Mouse (Mus musculus) hindbrain, embryonic 13.5 days (tissue): ENCODE measurements around the gene Smim14. TPM values are rescaled to one million over a fixed set of nuclear protein-coding genes. Genes with fewer than 3 reads are reported as not detected.
A peak's percentile ranks its signal among the peaks of the same experiment; 100 is the strongest.

Experiments used
- ATAC-seq: fragments of 200-750 bp; cut with Nextera tagmentation; 2 replicates; pipeline ENCODE4 v1.8.0; 2017; ENCODE audit warnings: moderate TSS enrichment; ENCODE audit not compliant: low FRiP score
- H3K27ac ChIP-seq: fragments of 300-500 bp; sonication (generic); 2 replicates; pipeline ENCODE4 v1.5.1; 2015; ENCODE audit warnings: inconsistent platforms, mild to moderate bottlenecking, moderate library complexity
- H3K27me3 ChIP-seq: fragments of 300-500 bp; sonication (generic); 2 replicates; pipeline ENCODE4 v1.6.1; 2015; ENCODE audit warnings: mild to moderate bottlenecking, inconsistent platforms
- H3K36me3 ChIP-seq: fragments of 300-500 bp; sonication (generic); 2 replicates; pipeline ENCODE4 v1.6.1; 2015; ENCODE audit warnings: mild to moderate bottlenecking, inconsistent platforms
- H3K4me1 ChIP-seq: fragments of 300-500 bp; sonication (generic); replicated peaks from 2 replicates; pipeline ENCODE4 v1.6.1; 2015; ENCODE audit warnings: inconsistent platforms
- H3K4me2 ChIP-seq: fragments of 300-500 bp; sonication (generic); 2 replicates; pipeline ENCODE4 v1.6.1; 2015; ENCODE audit warnings: inconsistent platforms, mild to moderate bottlenecking, moderate library complexity
- H3K4me3 ChIP-seq: fragments of 300-500 bp; sonication (generic); 2 replicates; pipeline ENCODE4 v1.5.1; 2015; ENCODE audit warnings: mild to moderate bottlenecking, inconsistent platforms
- H3K9ac ChIP-seq: fragments of 300-500 bp; sonication (generic); 2 replicates; pipeline ENCODE4 v1.6.1; 2015; ENCODE audit warnings: mild to moderate bottlenecking, inconsistent platforms
- H3K9me3 ChIP-seq: fragments of 300-500 bp; sonication (generic); 2 replicates; pipeline ENCODE4 v1.6.1; 2016; ENCODE audit warnings: inconsistent platforms
- WGBS: fragments of 180-500 bp; shearing (Covaris S2); methylation state at CpG from one replicate; pipeline ENCODE4 v1.1.7; 2015; 5-methylcytosine and 5-hydroxymethylcytosine counted together
- polyA plus RNA-seq: library from polyadenylated mRNA; unstranded; fragments of >200 nt; fragmentation: Nextera tagmentation; extraction: Ambion mirVana; gene quantifications from 2 replicates; pipeline ENCODE4 v1.2.1, GENCODE M21; 2015

Gene Smim14
- polyA plus RNA-seq, 1 experiment from 2014 or later = 195 TPM

DNA sequence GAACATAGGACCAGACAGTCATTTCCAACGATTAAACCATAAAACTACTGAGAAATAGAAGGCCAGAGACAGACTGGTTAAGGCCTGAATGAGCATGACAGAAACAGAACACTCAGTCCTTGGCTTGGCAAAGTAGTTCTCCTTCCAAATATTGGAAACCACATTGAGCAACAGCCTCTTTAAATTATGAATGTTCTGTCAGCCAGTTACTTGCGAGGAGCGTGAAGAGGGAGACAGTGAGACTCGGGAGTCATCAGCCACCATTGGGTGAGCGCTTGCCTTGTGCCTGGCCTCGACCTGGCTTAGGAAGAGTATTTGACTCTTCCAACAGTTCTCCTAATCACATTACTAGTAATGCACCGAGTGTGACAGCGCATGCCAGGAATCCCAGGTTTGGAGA, 28.6 kb downstream of the Smim14 start:
- no peaks in the 10 kb centered on the region for H3K4me1 ChIP-seq
- WGBS = 85% methylated on average over 8 of the region's 8 CpGs

DNA sequence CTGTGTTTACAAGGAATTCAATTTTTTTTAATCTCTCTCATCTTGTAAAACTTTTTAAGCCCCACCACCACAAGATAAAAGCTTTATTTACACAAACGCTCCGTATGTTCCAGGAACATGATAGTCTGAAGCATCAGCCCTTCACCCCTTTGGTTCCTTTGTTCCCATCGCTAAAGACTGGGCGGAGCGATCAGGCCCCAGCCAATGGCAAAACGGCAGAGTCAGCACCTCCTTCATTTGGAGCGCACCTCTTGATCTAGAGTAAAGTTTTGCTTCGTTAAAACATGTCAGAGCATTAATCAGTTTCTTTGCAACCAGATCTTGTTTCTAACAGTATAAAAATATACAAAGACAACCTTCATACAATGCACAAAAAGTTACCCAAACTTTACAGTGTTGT, 31.2 kb downstream of the Smim14 start:
- Histone ChIP-seq H3K4me2 (peak overlapping the region; percentile 36; the same call in 1 of the 2 replicates), H3K4me3 (no peak overlapping the region), H3K27ac (no peak overlapping the region), H3K9ac (no peak overlapping the region), H3K4me1 (no peaks in the 10 kb centered on the region), H3K9me3 (no peaks in the 10 kb centered on the region), H3K36me3 (no peaks in the 10 kb centered on the region), H3K27me3 (no peaks in the 10 kb centered on the region)
- no peak for ATAC-seq
- WGBS = 9% methylated on average over 8 of the region's 8 CpGs

More for the DNA sequence above, 28.6 kb downstream of the Smim14 start:
- no peaks in the 10 kb centered on the region for H3K9me3 ChIP-seq
- H3K4me3 ChIP-seq = no peak overlapping the region
- H3K27me3 ChIP-seq = no peaks in the 10 kb centered on the region
- H3K9ac ChIP-seq = no peak overlapping the region
- H3K4me2 ChIP-seq = no peak overlapping the region
- ATAC-seq = no peak
- H3K27ac ChIP-seq = no peak overlapping the region
- no peaks in the 10 kb centered on the region for H3K36me3 ChIP-seq

DNA sequence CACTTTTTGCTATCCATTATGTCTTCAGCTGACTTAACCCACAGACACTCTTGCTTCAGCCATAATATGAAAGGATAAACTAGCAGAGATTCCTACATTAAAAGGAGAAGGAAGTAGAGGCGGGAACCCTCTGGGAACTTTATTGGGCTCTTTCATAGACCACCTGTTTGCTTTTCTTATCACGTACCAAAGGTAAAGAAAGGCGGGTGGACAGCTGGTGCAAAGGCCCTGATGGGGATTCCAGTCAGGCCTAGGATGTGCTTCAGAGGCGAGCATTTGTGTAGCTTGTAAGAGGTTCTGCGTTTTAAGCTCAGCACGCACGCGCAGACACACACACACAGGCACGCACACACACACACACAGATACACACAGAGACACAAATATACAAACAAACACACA, 35.6 kb downstream of the Smim14 start:
- Histone ChIP-seq H3K9me3 (no peaks in the 10 kb centered on the region), H3K4me2 (no peak overlapping the region), H3K4me1 (no peaks in the 10 kb centered on the region), H3K9ac (no peak overlapping the region), H3K4me3 (no peak overlapping the region), H3K36me3 (no peaks in the 10 kb centered on the region), H3K27me3 (no peaks in the 10 kb centered on the region), H3K27ac (no peak overlapping the region)
- ATAC-seq = no peak
- 92% methylated on average over 9 of the region's 9 CpGs for WGBS

DNA sequence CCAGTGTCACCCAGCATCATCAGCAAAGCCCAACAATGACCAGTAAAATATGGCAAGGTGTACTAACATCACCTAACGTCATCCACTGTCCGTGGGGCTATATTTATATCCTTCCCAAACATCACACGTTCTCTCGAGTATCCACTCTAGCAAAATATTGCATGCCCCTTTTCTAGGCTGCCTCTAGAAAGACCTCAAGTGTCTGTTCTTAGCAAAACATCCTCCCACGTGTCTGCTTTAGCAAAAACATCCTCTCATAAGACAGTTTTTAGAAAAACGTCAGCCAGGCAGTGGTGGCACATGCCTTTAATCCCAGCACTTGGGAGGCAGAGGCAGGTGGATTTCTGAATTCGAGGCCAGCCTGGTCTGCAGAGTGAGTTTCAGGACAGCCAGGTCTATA, 36.8 kb downstream of the Smim14 start:
- Histone ChIP-seq H3K27me3 (no peaks in the 10 kb centered on the region), H3K4me2 (no peak overlapping the region), H3K4me3 (no peak overlapping the region), H3K36me3 (no peaks in the 10 kb centered on the region), H3K9me3 (no peaks in the 10 kb centered on the region), H3K9ac (no peak overlapping the region), H3K27ac (no peak overlapping the region), H3K4me1 (no peaks in the 10 kb centered on the region)
- no peak for ATAC-seq
- WGBS = 84% methylated on average over 7 of the region's 7 CpGs

DNA sequence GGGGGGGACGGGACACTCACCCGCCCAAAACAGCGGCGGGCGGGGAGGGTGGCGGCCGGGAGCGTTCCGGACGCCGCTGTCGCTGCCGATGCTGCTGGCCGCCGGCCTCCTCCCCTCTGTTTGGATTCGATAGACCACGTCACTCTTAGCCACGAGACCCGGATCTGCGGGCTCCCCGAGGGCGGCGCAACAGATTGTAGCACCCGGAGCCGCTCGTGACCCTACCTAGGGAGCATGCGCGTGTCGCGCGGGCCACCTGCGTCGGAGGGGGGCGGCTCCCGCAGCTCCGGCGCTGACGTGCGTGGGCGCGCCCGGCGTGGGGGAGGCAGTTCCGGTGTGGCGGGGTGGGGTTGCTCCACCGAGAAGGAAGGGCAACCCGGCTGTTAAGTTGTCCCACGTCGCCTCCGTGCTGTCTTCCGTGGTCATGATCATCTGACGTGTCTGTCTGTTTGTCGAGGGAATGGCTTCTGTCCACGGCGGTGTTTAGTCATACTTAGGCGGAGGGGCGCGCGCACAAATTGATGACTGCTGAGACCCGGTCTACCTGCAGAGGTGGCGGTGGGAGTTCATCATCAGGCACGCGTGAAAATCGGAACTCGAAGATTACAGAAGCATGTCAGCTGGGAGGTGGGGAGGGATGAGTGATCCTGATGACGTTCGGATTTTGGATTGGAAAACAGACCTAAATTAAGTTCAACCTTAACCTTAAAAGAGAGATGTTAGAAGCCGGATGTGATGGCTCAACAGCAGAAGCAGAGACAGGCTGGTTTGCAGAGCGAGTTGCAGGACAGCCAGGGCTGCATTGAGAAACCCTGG, 44.1 kb downstream of the Smim14 start, which contains the start of gene Gm43552:
Gene Gm43552, minus strand, starts transcription at position 118 of the 816 bp plus-strand sequence.
- Histone ChIP-seq H3K4me3 (peak within 1 kb of the TSS; percentile 90), H3K36me3 (no peaks in the 10 kb centered on the region; the same call in 1 of the 2 replicates), H3K27ac (peak within 1 kb of the TSS; percentile 97), H3K4me2 (peak within 1 kb of the TSS; percentile 75), H3K9me3 (no peaks in the 10 kb centered on the region), H3K4me1 (peaks cover 36% of the 10 kb centered on the region), H3K9ac (peak within 1 kb of the TSS; percentile 96), H3K27me3 (no peaks in the 10 kb centered on the region)
- 0% methylated on average over 62 of the region's 69 CpGs for WGBS
- ATAC-seq = peak; percentile 97

DNA sequence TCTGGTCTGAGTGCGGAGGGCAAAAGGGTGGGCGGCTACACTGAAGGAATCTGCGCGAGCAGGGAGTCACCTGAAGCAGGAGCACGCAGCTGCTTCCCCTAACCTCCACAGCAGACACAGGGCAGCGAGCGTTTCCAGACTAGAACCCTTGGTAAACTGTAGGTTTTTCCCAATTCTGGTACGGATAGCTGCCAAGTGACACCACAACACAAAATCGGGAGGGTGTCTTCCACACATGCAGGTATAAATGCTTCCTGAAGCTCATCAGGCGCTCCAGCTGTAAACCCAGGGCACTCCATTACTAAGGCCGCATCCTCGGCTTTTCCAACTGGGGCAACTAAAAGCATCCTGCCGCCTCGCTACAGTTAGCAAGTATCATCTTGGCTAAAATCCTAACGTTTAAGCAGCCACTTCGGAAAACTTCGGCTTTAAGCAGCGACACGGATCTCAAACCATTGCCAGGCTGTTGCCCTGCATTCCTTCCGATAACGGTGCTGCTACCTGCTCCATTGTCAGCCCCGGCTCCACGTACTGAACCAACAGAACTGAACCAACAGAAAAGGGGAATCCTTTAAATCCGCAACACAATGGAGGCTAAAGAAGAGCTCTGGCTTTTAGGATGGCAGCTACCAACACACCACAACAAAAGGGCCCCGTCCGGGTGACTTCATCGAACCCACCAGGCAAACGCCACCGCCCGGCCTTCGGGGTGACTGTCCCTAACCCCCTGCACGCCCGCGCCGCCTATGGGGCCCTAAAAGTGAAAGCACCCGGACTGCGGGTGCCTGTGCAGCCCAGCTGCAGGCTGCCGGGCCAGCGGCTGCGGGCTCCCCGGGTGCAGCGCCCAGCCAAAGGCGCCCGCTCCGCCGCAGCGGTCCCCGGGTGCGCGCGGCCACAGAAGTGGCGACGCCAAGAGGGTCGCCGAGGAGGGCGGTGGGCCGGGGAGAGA, 44.9 kb downstream of the Smim14 start:
- peak overlapping the region; percentile 90 for H3K4me3 ChIP-seq
- ATAC-seq = peak; percentile 92
- no peaks in the 10 kb centered on the region for H3K9me3 ChIP-seq
- H3K9ac ChIP-seq = peak overlapping the region; percentile 96
- WGBS = under 1% methylated on average over 57 of the region's 57 CpGs
- H3K36me3 ChIP-seq = no peaks in the 10 kb centered on the region; the same call in 1 of the 2 replicates
- peak overlapping the region; percentile 97 for H3K27ac ChIP-seq
- H3K4me1 ChIP-seq = peaks cover 42% of the 10 kb centered on the region
- no peaks in the 10 kb centered on the region for H3K27me3 ChIP-seq
- H3K4me2 ChIP-seq = peak overlapping the region; percentile 75

DNA sequence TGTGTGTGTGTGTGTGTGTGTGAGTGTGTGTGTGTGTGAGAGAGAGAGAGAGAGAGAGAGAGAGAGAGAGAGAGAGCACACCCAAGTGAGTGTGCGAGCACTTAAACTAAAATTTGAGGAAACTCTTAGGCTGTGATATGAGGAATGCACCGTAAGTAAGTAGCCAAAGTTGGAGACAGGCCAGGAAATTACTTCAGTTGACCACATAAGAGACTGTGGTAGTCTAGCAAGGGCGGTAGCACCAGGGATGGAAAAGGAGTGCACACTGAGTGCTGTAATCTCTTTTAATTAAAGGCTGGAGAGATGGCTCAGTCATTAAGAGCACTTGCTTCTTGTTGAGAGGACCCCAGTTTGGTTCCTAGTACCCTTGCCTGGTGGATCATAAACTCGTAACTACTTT, 47.2 kb downstream of the Smim14 start:
- Histone ChIP-seq H3K9ac (no peak overlapping the region), H3K4me2 (no peak overlapping the region)
- no peak for ATAC-seq

DNA sequence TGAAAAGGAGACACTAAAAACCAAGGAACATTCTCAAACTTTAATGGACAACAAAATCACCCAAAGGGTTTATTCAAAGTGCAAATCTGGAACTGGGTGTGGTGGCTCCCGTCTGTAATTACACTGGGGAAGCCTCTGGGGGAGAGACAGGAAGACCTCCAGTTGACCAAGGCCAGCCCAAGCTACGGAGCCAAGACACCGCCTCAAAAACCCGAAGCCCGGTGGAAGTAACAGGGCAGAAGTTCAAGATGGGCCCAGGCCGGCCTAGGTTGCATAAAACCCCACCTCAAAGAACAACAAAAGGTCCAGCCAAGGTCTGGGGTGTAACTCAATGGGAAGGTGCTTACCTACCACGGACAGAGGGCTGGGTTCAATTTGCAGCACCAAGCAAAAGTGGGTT, 48.3 kb downstream of the Smim14 start:
- H3K4me3 ChIP-seq = no peak overlapping the region
- no peak overlapping the region for H3K9ac ChIP-seq
- H3K27me3 ChIP-seq = no peaks in the 10 kb centered on the region
- WGBS = 78% methylated on average over 7 of the region's 7 CpGs
- no peak overlapping the region for H3K4me2 ChIP-seq
- no peak for ATAC-seq
- no peaks in the 10 kb centered on the region; the same call in 1 of the 2 replicates for H3K36me3 ChIP-seq
- H3K4me1 ChIP-seq = peaks cover 41% of the 10 kb centered on the region
- H3K27ac ChIP-seq = no peak overlapping the region
- no peaks in the 10 kb centered on the region for H3K9me3 ChIP-seq

More for the DNA sequence above, 47.2 kb downstream of the Smim14 start:
- H3K27me3 ChIP-seq = no peaks in the 10 kb centered on the region
- no peak overlapping the region for H3K27ac ChIP-seq
- H3K4me3 ChIP-seq = no peak overlapping the region
- no peaks in the 10 kb centered on the region; the same call in 1 of the 2 replicates for H3K36me3 ChIP-seq
- 92% methylated on average over 4 of the region's 4 CpGs for WGBS
- H3K9me3 ChIP-seq = no peaks in the 10 kb centered on the region
- H3K4me1 ChIP-seq = peaks cover 44% of the 10 kb centered on the region

DNA sequence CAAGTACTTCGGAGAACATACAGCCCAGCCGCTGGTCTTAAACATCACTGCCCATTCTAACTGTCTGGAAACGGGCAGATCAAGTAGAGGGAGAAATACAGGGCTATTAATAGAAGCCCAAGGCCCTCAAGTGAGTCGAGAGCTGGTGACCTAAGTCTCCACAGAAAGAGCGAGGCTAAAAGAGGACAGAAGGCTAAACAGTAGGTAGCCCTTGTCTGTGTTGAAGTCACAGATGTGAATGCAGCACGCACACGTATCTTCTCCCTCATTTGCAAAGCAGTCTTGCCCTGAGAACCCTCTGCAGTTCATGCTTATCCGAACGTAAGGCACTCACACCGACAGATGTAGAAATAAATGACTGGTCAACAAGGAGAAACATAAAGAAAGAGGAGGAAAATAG, 49.6 kb downstream of the Smim14 start:
- Histone ChIP-seq H3K4me1 (peaks cover 36% of the 10 kb centered on the region), H3K4me3 (no peak overlapping the region), H3K4me2 (no peak overlapping the region), H3K9me3 (no peaks in the 10 kb centered on the region), H3K9ac (no peak overlapping the region), H3K27me3 (no peaks in the 10 kb centered on the region), H3K36me3 (no peaks in the 10 kb centered on the region; the same call in 1 of the 2 replicates), H3K27ac (no peak overlapping the region)
- WGBS = 80% methylated on average over 10 of the region's 10 CpGs
- no peak for ATAC-seq

DNA sequence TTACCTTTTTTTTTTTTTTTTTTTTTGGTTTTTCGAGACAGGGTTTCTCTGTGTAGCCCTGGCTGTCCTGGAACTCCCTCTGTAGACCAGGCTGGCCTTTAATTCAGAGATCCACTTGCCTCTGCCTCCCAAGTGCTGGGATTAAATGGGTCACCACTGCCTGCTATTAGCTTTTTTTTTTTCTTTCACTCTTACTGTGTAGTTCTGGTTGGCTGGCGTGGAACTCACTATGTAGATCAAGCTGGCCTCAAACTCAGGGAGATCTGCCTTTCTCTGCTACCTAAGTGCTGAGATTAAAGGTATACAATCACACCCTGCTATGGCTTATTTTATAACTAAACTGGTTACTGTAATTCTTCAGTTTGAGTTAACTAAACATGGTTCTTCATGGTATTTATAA, 50.5 kb downstream of the Smim14 start:
- Histone ChIP-seq H3K9me3 (no peaks in the 10 kb centered on the region), H3K9ac (no peak overlapping the region), H3K36me3 (no peaks in the 10 kb centered on the region; the same call in 1 of the 2 replicates), H3K4me2 (no peak overlapping the region), H3K27me3 (no peaks in the 10 kb centered on the region), H3K4me3 (no peak overlapping the region), H3K27ac (no peak overlapping the region), H3K4me1 (peaks cover 34% of the 10 kb centered on the region)
- WGBS = 86% methylated on average over 2 of the region's 2 CpGs
- no peak for ATAC-seq

DNA sequence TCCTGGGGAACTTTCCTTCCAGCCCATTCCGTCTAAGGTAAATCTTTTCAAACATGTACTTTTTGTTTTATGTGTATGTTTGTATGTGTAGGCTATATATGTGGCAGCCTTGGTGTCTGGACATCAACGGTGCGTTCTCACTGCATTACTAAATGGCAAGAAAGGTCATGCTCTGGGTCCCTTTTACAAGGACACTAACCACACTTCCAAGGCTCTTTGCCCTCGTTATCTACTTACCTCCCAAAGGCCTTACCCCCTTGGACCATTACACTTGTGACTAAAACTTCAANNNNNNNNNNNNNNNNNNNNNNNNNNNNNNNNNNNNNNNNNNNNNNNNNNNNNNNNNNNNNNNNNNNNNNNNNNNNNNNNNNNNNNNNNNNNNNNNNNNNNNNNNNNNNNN, 54.0 kb downstream of the Smim14 start:
- Histone ChIP-seq H3K27me3 (no peaks in the 10 kb centered on the region), H3K4me1 (peaks cover 7% of the 10 kb centered on the region; the same call in 1 of the 2 replicates), H3K27ac (no peak overlapping the region), H3K4me3 (no peak overlapping the region), H3K9me3 (no peaks in the 10 kb centered on the region), H3K36me3 (no peaks in the 10 kb centered on the region), H3K4me2 (no peak overlapping the region), H3K9ac (no peak overlapping the region)
- 90% methylated on average over 4 of the region's 4 CpGs for WGBS
- ATAC-seq = no peak

DNA sequence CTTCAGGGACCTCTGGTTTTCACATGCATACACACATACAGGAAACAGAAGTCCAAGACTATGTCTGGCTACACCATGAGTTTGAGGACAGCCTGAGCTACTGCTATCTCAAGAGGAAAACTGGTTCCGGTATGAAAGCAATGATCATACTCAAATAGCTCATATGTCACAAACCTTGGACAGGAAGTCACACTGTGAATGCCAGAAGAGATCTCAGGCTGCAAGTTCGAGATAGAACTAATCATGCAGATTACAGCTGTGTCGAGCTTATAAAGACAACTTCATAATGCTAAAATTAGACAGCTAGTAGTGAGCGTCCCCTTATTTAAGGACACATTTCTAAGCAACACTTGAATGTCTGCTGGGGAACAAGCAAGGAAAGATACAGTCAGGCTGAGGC, 56.5 kb downstream of the Smim14 start:
- Histone ChIP-seq H3K4me3 (no peak overlapping the region), H3K4me2 (no peak overlapping the region), H3K4me1 (no peaks in the 10 kb centered on the region), H3K9ac (no peak overlapping the region), H3K27me3 (no peaks in the 10 kb centered on the region), H3K9me3 (no peaks in the 10 kb centered on the region), H3K36me3 (no peaks in the 10 kb centered on the region), H3K27ac (no peak overlapping the region)
- 86% methylated on average over 4 of the region's 4 CpGs for WGBS
- ATAC-seq = no peak
